Mouse (Mus musculus) stomach, embryonic 15.5 days (tissue): ENCODE measurements around the gene H2-DMb1. TPM values are rescaled to one million over a fixed set of nuclear protein-coding genes. Genes with fewer than 3 reads are reported as not detected.
A peak's percentile ranks its signal among the peaks of the same experiment; 100 is the strongest.

Experiments
- ATAC-seq: fragments of 200-750 bp; cut with Nextera tagmentation; 2 replicates; pipeline ENCODE4 v1.8.0; 2017; ENCODE audit warnings: low read depth, moderate number of reproducible peaks, moderate TSS enrichment; ENCODE audit not compliant: insufficient read depth, low FRiP score
- H3K27ac ChIP-seq: fragments of 300-500 bp; sonication (generic); 2 replicates; pipeline ENCODE4 v1.5.1; 2015; ENCODE audit warnings: mild to moderate bottlenecking, inconsistent platforms
- H3K27me3 ChIP-seq: fragments of 300-500 bp; sonication (generic); replicated peaks from 2 replicates; pipeline ENCODE4 v1.6.1; 2015; ENCODE audit warnings: inconsistent platforms
- H3K36me3 ChIP-seq: fragments of 300-500 bp; sonication (generic); 2 replicates; pipeline ENCODE4 v1.6.1; 2015; ENCODE audit warnings: inconsistent platforms
- H3K4me1 ChIP-seq: fragments of 300-500 bp; sonication (generic); 2 replicates; pipeline ENCODE4 v1.6.1; 2015; ENCODE audit warnings: inconsistent platforms
- H3K4me2 ChIP-seq: fragments of 300-500 bp; sonication (generic); 2 replicates; pipeline ENCODE4 v1.6.1; 2015; ENCODE audit warnings: mild to moderate bottlenecking, inconsistent platforms
- H3K4me3 ChIP-seq: fragments of 300-500 bp; sonication (generic); replicated peaks from 2 replicates; pipeline ENCODE4 v1.5.1; 2015; ENCODE audit warnings: inconsistent platforms
- H3K9ac ChIP-seq: fragments of 300-500 bp; sonication (generic); 2 replicates; pipeline ENCODE4 v1.6.1; 2015; ENCODE audit warnings: inconsistent platforms
- H3K9me3 ChIP-seq: fragments of 300-500 bp; sonication (generic); 2 replicates; pipeline ENCODE4 v1.6.1; 2016; ENCODE audit warnings: inconsistent platforms
- WGBS: fragments of 180-500 bp; shearing (Covaris S2); methylation state at CpG from one replicate; pipeline ENCODE4 v1.1.7; 2015; 5-methylcytosine and 5-hydroxymethylcytosine counted together
- polyA plus RNA-seq: library from polyadenylated mRNA; unstranded; fragments of >200 nt; fragmentation: Nextera tagmentation; extraction: Ambion mirVana; gene quantifications from 2 replicates; pipeline ENCODE4 v1.2.1, GENCODE M21; 2015

Gene H2-DMb1
- polyA plus RNA-seq, 1 experiment from 2014 or later, result 2.8 TPM

GRCm38 (mm10) chr17:34199050-34199619 lies 46.3 kb downstream of the H2-DMb1 start:
- H3K27me3 ChIP-seq, result peaks cover 28% of the 10 kb centered on the region
- no peak overlapping the region for H3K9ac ChIP-seq
- ATAC-seq, result no peak
- no peak overlapping the region for H3K27ac ChIP-seq
- peaks cover 10% of the 10 kb centered on the region for H3K4me1 ChIP-seq
- 72% methylated on average over 12 of the region's 12 CpGs for WGBS
- no peaks in the 10 kb centered on the region for H3K36me3 ChIP-seq
- H3K4me3 ChIP-seq, result no peak overlapping the region
- H3K9me3 ChIP-seq, result no peaks in the 10 kb centered on the region
- H3K4me2 ChIP-seq, result no peak overlapping the region

DNA sequence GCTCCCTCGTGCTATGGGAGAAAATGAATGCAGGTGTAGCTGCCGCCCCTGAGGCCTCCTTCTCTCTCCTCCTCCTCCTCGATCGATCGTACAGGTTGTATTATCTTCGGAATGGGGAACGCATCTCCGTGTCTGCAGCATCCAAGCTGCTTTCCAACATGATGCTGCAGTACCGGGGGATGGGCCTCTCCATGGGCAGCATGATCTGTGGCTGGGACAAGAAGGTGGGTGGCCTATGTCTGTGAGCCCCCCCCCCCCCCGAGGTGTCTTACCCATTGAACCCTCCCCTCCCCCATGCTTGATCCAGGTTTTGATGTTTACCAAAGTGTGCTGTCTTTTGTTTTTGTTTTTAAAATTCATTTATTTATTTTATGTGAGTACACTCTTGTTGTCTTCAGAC lies 47.2 kb downstream of the H2-DMb1 start:
- Histone ChIP-seq H3K27ac (no peak overlapping the region), H3K4me1 (peaks cover 12% of the 10 kb centered on the region), H3K36me3 (no peaks in the 10 kb centered on the region), H3K9me3 (no peaks in the 10 kb centered on the region), H3K9ac (no peak overlapping the region), H3K4me2 (no peak overlapping the region), H3K27me3 (peaks cover 24% of the 10 kb centered on the region), H3K4me3 (no peak overlapping the region)
- WGBS, result 85% methylated on average over 10 of the region's 10 CpGs
- no peak for ATAC-seq

DNA sequence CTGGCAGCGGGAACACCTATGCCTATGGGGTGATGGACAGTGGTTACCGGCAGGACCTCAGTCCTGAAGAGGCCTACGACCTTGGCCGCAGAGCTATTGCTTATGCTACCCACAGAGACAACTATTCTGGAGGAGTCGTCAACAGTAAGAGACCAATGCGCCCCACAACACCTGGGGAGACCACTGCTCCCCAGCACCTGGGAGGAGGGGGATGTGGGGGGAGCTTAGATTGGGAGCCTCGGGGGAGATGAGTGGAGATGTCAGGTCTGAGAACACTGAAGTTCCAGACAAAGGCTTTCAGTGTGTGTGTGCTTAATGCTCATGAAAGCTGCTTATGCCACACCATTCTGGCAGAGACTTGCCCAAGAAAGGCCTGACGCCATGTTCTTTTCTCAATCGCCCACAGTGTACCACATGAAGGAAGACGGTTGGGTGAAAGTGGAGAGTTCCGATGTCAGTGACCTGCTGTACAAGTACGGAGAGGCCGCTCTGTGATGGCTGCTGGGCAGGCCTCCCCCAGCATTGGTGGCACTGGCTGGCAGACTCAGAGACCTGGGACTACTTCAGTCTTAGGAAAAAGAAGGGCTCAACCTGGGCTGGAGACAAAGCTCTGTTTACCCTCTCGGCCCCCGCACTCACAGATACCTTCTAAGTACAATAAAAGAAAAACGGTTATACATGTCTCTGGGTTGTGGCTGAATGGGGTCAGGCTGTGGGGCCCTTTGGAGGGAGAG lies 48.1 kb downstream of the H2-DMb1 start:
- Histone ChIP-seq H3K4me3 (no peak overlapping the region), H3K4me1 (peaks cover 19% of the 10 kb centered on the region), H3K4me2 (no peak overlapping the region), H3K27me3 (peaks cover 21% of the 10 kb centered on the region), H3K27ac (no peak overlapping the region), H3K9me3 (no peaks in the 10 kb centered on the region), H3K36me3 (no peaks in the 10 kb centered on the region), H3K9ac (no peak overlapping the region)
- no peak for ATAC-seq
- 84% methylated on average over 16 of the region's 16 CpGs for WGBS

GRCm38 (mm10) chr17:34201506-34202055 lies 48.7 kb downstream of the H2-DMb1 start:
- Histone ChIP-seq H3K27ac (no peak overlapping the region), H3K4me1 (peaks cover 19% of the 10 kb centered on the region), H3K9ac (no peak overlapping the region), H3K4me2 (no peak overlapping the region), H3K36me3 (no peaks in the 10 kb centered on the region), H3K27me3 (peaks cover 20% of the 10 kb centered on the region), H3K9me3 (no peaks in the 10 kb centered on the region), H3K4me3 (no peak overlapping the region)
- WGBS, result 68% methylated on average over 7 of the region's 7 CpGs
- ATAC-seq, result no peak

- Histone ChIP-seq H3K9ac (no peak overlapping the region), H3K4me1 (peaks cover 15% of the 10 kb centered on the region), H3K36me3 (no peaks in the 10 kb centered on the region), H3K9me3 (no peaks in the 10 kb centered on the region), H3K27me3 (peaks cover 13% of the 10 kb centered on the region; the same call in 1 of the 2 replicates), H3K27ac (no peak overlapping the region), H3K4me2 (no peak overlapping the region), H3K4me3 (no peak overlapping the region)
- peak; percentile 16; the same call in 1 of the 2 replicates for ATAC-seq
- 74% methylated on average over 4 of the region's 4 CpGs for WGBS
Measured at GRCm38 (mm10) chr17:34202760-34203442, 50.0 kb downstream of the H2-DMb1 start.

DNA sequence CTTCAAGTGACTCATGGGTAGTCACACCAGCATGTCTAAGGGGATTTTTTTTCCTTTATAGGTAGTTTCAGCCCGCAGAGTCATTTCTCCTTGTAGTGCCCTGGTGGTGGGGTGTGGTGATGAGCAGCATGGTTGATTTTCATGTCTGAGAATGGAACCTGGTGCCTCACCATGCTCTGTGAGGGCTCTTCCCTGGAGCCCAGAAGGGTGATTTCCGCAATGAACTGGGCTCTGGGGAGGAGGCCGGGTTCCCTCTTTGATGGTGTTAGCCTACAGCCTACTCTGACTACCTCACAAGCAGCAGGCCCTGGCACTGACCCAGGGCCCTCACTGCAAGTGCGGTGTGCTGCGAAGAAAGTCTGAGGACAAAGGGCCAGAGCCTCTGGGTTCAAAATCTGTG lies 50.6 kb downstream of the H2-DMb1 start, which contains the start of gene Tap2:
TSS of gene Tap2 (plus strand) at position 84 of the 400 bp plus-strand sequence.
- Histone ChIP-seq H3K4me3 (peak within 1 kb of the TSS; percentile 74), H3K27ac (no peak within 1 kb of the TSS), H3K27me3 (peaks cover 9% of the 10 kb centered on the region; the same call in 1 of the 2 replicates), H3K4me1 (peaks cover 10% of the 10 kb centered on the region; the same call in 1 of the 2 replicates), H3K36me3 (no peaks in the 10 kb centered on the region), H3K4me2 (peak within 1 kb of the TSS; percentile 88), H3K9me3 (no peaks in the 10 kb centered on the region), H3K9ac (peak within 1 kb of the TSS; percentile 68)
- ATAC-seq, result no peak
- 81% methylated on average over 5 of the region's 5 CpGs for WGBS

- Histone ChIP-seq H3K4me3 (peak overlapping the region; percentile 74), H3K36me3 (no peaks in the 10 kb centered on the region), H3K9me3 (no peaks in the 10 kb centered on the region), H3K4me2 (peak overlapping the region; percentile 88), H3K27ac (no peak overlapping the region), H3K9ac (peak overlapping the region; percentile 68), H3K4me1 (peaks cover 9% of the 10 kb centered on the region; the same call in 1 of the 2 replicates), H3K27me3 (peaks cover 16% of the 10 kb centered on the region; the same call in 1 of the 2 replicates)
- 1% methylated on average over 44 of the region's 44 CpGs for WGBS
- ATAC-seq, result peak; percentile 67
Measured at GRCm38 (mm10) chr17:34204303-34205010, 51.6 kb downstream of the H2-DMb1 start.

- H3K4me1 ChIP-seq, result peaks cover 9% of the 10 kb centered on the region; the same call in 1 of the 2 replicates
- H3K4me2 ChIP-seq, result peak overlapping the region; percentile 88
- peak overlapping the region; percentile 68 for H3K9ac ChIP-seq
- no peaks in the 10 kb centered on the region for H3K36me3 ChIP-seq
- H3K27ac ChIP-seq, result no peak overlapping the region
- H3K9me3 ChIP-seq, result no peaks in the 10 kb centered on the region
- WGBS, result 18% methylated on average over 18 of the region's 18 CpGs
- no peak for ATAC-seq
- H3K27me3 ChIP-seq, result peaks cover 16% of the 10 kb centered on the region; the same call in 1 of the 2 replicates
- peak overlapping the region; percentile 74 for H3K4me3 ChIP-seq
Measured at GRCm38 (mm10) chr17:34205021-34205745, 52.3 kb downstream of the H2-DMb1 start.

- peaks cover 9% of the 10 kb centered on the region; the same call in 1 of the 2 replicates for H3K4me1 ChIP-seq
- H3K27me3 ChIP-seq, result peaks cover 16% of the 10 kb centered on the region; the same call in 1 of the 2 replicates
- H3K4me2 ChIP-seq, result peak overlapping the region; percentile 88
- WGBS, result 24% methylated on average over 9 of the region's 9 CpGs
- H3K9ac ChIP-seq, result no peak overlapping the region
- H3K4me3 ChIP-seq, result peak overlapping the region; percentile 74; the same call in 1 of the 2 replicates
- H3K27ac ChIP-seq, result no peak overlapping the region
- ATAC-seq, result no peak
- H3K9me3 ChIP-seq, result no peaks in the 10 kb centered on the region
- no peaks in the 10 kb centered on the region for H3K36me3 ChIP-seq
Measured at GRCm38 (mm10) chr17:34205746-34206176, 52.9 kb downstream of the H2-DMb1 start.

DNA sequence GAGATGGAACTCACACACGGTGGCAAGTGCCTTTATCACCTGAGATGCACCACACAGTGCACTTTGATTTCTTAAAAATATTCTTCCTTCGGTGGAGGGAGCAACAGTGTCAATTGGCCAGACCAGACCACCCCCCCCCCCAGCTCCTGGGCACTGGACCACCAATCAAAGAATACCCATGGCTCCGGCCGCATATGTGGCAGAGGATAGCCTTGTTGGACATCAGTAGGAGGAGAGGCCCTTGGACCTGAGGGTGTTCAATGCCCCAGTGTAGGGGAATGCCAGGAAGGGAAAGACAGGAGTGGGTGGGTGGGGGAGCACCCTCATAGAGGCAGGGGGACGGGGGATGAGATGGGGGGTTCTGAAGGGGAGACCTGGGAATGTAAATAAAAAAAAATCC lies 53.9 kb downstream of the H2-DMb1 start:
- no peaks in the 10 kb centered on the region for H3K9me3 ChIP-seq
- no peak overlapping the region for H3K4me2 ChIP-seq
- ATAC-seq, result no peak
- WGBS, result 75% methylated on average over 5 of the region's 5 CpGs
- no peak overlapping the region for H3K4me3 ChIP-seq
- H3K27me3 ChIP-seq, result peaks cover 20% of the 10 kb centered on the region
- no peaks in the 10 kb centered on the region for H3K36me3 ChIP-seq
- peaks cover 9% of the 10 kb centered on the region; the same call in 1 of the 2 replicates for H3K4me1 ChIP-seq
- no peak overlapping the region for H3K27ac ChIP-seq
- H3K9ac ChIP-seq, result no peak overlapping the region
